Mouse (Mus musculus): Measurements from ENCODE around the gene Traf3ip3.

GRCm38 (mm10) chr1:193145101-193145500 is 56.4 kb downstream of the Traf3ip3 start:
- TF ChIP-seq GATA1 (IDR thresholded peaks at IDR 0.05; ENCODE audit: borderline replicate concordance, low read length) (no peak), CTCF (IDR thresholded peaks at IDR 0.05; ENCODE audit: low read depth, low read length) (no peak), GATA2 (IDR thresholded peaks at IDR 0.05; ENCODE audit: borderline replicate concordance, low read depth, low read length) (no peak), TAL1 (conservative IDR thresholded peaks at IDR 0.05; ENCODE audit: low read depth, low read length) (no peak), POLR2AphosphoS5 (IDR thresholded peaks at IDR 0.05; ENCODE audit: insufficient replicate concordance, low read depth, low read length) (no peak)

All from G1E (cell line).